Mouse (Mus musculus) kidney, adult 2 months (tissue): ENCODE results near the gene Rhod. TPM values are rescaled to one million over a fixed set of nuclear protein-coding genes. Genes with fewer than 3 reads are reported as not detected.

ENCODE experiments used
- DNase-seq: peaks from one replicate; pipeline ENCODE4 v3.0.0; 2021
- H3K27ac ChIP-seq: fragments of 200-500 bp; 2 replicates; pipeline ENCODE4 v1.5.1; 2012; ENCODE audit warnings: low read depth, low read length, control low read depth, inconsistent platforms; ENCODE audit not compliant: insufficient read depth
- H3K27me3 ChIP-seq: fragments of 200-500 bp; replicated peaks from 2 replicates; pipeline ENCODE4 v1.6.1; 2012; ENCODE audit warnings: mild to moderate bottlenecking, moderate library complexity, low read length, inconsistent platforms; ENCODE audit not compliant: control insufficient read depth, insufficient read depth
- H3K36me3 ChIP-seq: fragments of 200-500 bp; 2 replicates; pipeline ENCODE4 v1.6.1; 2012; ENCODE audit warnings: mild to moderate bottlenecking, moderate library complexity, low read length, inconsistent platforms; ENCODE audit not compliant: control insufficient read depth, insufficient read depth
- H3K4me1 ChIP-seq: fragments of 200-500 bp; 2 replicates; pipeline ENCODE4 v1.6.1; 2011; ENCODE audit warnings: low read length; ENCODE audit not compliant: control insufficient read depth, insufficient read depth
- H3K4me3 ChIP-seq: fragments of 200-500 bp; 2 replicates; pipeline ENCODE4 v1.5.1; 2011; ENCODE audit warnings: mild to moderate bottlenecking, low read depth, low read length, control low read depth; ENCODE audit not compliant: insufficient read depth
- CTCF ChIP-seq: fragments of 200-500 bp; conservative IDR thresholded peaks from 2 replicates; pipeline ENCODE4 v1.5.1; 2011; ENCODE audit warnings: low read depth, mild to moderate bottlenecking, control low read depth, low read length, moderate library complexity, mixed read lengths; ENCODE audit not compliant: insufficient read depth, insufficient read length
- POLR2A ChIP-seq: fragments of 200-500 bp; IDR thresholded peaks from one replicate; pipeline ENCODE4 v1.6.1; 2011; ENCODE audit warnings: low read depth, low read length, control low read depth
- WGBS: fragments of 180-500 bp; shearing (Covaris S2); methylation state at CpG from one replicate; pipeline ENCODE4 v1.1.7; 2018; 5-methylcytosine and 5-hydroxymethylcytosine counted together
- polyA plus RNA-seq: library from polyadenylated mRNA; depleted of rRNA; stranded (reverse); fragments of >200 nt; gene quantifications from 2 replicates; pipeline ENCODE4 v1.2.3, GENCODE M21; 2012

Gene Rhod
- polyA plus RNA-seq, 1 experiment = 35.1 TPM

- DNase-seq = no peak
- no peaks in the 10 kb centered on the region for H3K4me1 ChIP-seq
- H3K36me3 ChIP-seq = no peaks in the 10 kb centered on the region
- TF ChIP-seq POLR2A (no peak), CTCF (no peak)
- no peaks in the 10 kb centered on the region for H3K27me3 ChIP-seq
- 91% methylated on average over 1 of the region's 1 CpGs for WGBS
- H3K4me3 ChIP-seq = no peak overlapping the region
- H3K27ac ChIP-seq = no peak overlapping the region
Observed at GRCm38 (mm10) chr19:4414631-4415030, 24.6 kb downstream of the Rhod start.

DNA sequence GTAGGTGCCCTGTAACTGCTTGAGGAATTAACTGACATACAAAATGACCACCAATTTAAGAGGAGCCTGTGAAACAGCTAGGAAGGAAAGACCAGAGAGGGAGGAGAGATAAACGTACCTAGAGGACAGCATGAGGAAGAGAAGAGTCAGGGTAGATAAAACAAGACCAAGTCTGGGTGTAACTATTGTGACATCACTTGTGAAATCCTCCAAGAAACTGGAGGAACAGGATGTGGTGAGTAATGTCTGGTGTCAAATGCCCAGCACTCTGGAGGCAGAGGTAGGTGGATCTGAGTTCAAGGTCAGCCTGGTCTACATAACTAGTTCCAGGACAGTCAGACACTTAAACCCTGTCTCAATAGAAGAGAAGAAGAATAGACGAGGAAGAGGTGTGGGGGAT lies 30.2 kb downstream of the Rhod start:
- Histone ChIP-seq H3K36me3 (no peaks in the 10 kb centered on the region), H3K27ac (no peak overlapping the region), H3K4me3 (no peak overlapping the region), H3K27me3 (no peaks in the 10 kb centered on the region), H3K4me1 (no peaks in the 10 kb centered on the region)
- WGBS = 61% methylated on average over 2 of the region's 2 CpGs
- TF ChIP-seq POLR2A (no peak), CTCF (no peak)
- no peak for DNase-seq

DNA sequence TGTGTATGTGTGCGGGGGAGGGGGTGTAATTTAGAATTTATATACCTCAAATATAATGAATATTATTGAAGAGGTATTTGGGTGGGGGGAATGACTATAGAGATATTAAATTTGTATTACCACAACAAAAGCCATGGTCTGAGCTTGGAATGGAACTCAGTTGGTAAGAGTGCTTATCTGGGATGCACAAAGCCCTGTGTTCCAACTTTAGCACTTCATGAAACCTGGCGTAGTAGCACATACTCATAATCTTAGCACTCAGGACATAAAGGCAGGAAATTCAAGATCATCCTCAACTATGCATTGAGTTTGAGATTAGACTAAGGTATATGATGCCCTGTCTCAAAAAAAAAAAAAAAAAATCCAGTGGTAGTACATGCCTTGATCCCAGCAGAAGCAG lies 34.4 kb downstream of the Rhod start:
- 96% methylated on average over 2 of the region's 2 CpGs for WGBS

DNA sequence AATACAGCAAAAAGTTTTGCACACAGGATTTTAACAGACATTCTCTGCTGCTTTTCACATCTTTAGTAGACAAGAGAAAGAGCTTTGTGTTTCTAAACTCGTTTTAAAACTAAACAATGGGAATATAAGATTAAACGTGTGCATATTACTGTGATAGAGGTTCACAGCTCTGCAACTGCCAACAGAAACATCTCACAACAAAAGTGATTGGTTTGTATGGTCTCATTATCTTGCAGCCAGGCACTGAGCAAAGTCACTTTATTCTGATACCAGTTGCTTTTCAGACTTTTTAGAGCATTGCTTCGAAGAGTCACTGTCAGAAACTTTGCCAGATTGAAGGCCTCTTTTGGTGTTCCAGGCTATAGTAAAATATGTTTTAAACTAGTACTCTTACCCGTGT lies 40.3 kb downstream of the Rhod start:
- Histone ChIP-seq H3K4me1 (0 out of 2 replicates have a peak, but pooled peaks cover 2% of the 10 kb centered on the region), H3K27me3 (no peaks in the 10 kb centered on the region), H3K36me3 (no peaks in the 10 kb centered on the region), H3K27ac (no peak overlapping the region), H3K4me3 (no peak overlapping the region)
- DNase-seq = no peak
- WGBS = 88% methylated on average over 4 of the region's 4 CpGs
- no peak for TF ChIP-seq POLR2A

More for the DNA sequence above, 34.4 kb downstream of the Rhod start:
- H3K36me3 ChIP-seq = no peaks in the 10 kb centered on the region
- no peak overlapping the region for H3K27ac ChIP-seq
- no peaks in the 10 kb centered on the region for H3K27me3 ChIP-seq
- H3K4me3 ChIP-seq = no peak overlapping the region
- no peak for TF ChIP-seq POLR2A
- no peak for TF ChIP-seq CTCF
- H3K4me1 ChIP-seq = no peaks in the 10 kb centered on the region
- no peak for DNase-seq

DNA sequence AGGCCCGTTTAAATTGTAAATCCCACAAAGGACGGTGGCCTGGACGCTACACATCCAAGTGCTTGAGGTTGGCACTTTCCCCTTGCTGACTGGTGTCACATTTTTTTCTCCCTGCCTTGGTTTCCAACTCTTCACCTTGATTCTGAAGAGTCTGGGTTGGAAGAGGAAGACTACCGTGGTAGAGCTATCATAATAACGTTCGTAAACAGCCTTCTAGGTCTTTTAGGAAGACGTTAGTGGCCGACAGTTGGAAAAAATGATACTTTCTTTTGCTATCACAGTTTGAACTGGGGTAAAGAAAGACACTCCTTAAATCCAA lies 40.6 kb downstream of the Rhod start:
- Histone ChIP-seq H3K36me3 (no peaks in the 10 kb centered on the region), H3K4me3 (peak overlapping the region; percentile 85), H3K27me3 (no peaks in the 10 kb centered on the region), H3K27ac (no peak overlapping the region), H3K4me1 (0 out of 2 replicates have a peak, but pooled peaks cover 2% of the 10 kb centered on the region)
- DNase-seq = no peak
- TF ChIP-seq CTCF (no peak), POLR2A (no peak)
- WGBS = 53% methylated on average over 8 of the region's 8 CpGs

GRCm38 (mm10) chr19:4397798-4398629 lies 41.2 kb downstream of the Rhod start, which contains the start of gene Kdm2a:
Kdm2a (minus strand) TSS chr19:4398285.
- TF ChIP-seq CTCF (no peak), POLR2A (no peak)
- peak; percentile 61 for DNase-seq
- Histone ChIP-seq H3K27ac (peak within 1 kb of the TSS; percentile 40), H3K4me1 (0 out of 2 replicates have a peak, but pooled peaks cover 2% of the 10 kb centered on the region), H3K27me3 (no peaks in the 10 kb centered on the region), H3K4me3 (peak within 1 kb of the TSS; percentile 85), H3K36me3 (peaks cover under 1% of the 10 kb centered on the region; the same call in 1 of the 2 replicates)
- 2% methylated on average over 82 of the region's 82 CpGs for WGBS

DNA sequence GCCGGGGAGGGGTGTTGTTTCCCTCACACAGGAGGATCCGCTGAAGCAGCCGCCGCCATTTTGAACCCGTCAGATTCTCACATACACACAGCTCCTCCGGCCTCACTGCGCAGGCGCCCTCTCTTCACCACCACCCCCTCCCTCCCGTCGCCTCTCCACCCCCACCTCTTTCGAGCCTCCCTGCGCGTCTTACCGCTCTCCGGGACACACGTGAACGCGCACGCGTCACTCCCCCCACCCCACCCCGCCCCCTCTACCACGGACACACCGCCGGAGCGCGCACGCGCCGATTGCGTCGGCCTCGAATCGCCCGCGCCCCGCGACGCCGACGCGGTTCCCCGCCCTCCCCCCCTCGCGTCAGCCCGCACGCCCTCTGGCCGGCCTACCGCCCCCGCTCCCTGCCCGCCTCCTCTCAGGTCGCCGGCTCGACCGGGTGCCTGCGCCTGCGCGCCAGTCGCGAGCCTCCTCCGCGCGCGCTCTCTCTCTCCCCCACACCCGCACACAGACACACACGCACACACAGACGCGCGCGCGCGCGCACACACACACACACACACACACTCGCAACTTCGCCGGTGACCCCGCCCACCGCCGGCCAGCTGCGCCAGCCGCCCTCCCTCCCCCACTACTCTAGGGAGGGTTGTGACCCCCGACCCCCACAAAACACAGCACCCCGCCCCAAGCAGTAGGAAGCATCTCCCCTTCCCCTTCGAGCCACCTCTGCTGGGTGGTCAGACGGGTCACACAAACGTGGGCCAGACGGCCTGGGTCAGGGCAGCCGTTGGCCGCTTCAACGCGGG lies 42.0 kb downstream of the Rhod start:
- WGBS = 1% methylated on average over 81 of the region's 90 CpGs
- H3K27ac ChIP-seq = peak overlapping the region; percentile 86

More for the DNA sequence above, 42.0 kb downstream of the Rhod start:
- Histone ChIP-seq H3K4me1 (peaks cover 4% of the 10 kb centered on the region; the same call in 1 of the 2 replicates), H3K36me3 (peaks cover 2% of the 10 kb centered on the region; the same call in 1 of the 2 replicates), H3K27me3 (no peaks in the 10 kb centered on the region), H3K4me3 (peak overlapping the region; percentile 85)
- peak; percentile 97 for DNase-seq
- TF ChIP-seq POLR2A (no peak), CTCF (no peak)
